ENCODE assay signal across 12 mouse cellular contexts in genomic region chr1:193167746-193168145, GRCm38 (mm10). TPM values are rescaled to one million over a fixed set of nuclear protein-coding genes. Genes with fewer than 3 reads are reported as not detected.
A peak's percentile ranks its signal among the peaks of the same experiment; 100 is the strongest.
DNase-seq lines count a peak whose midpoint lies in the region; ATAC-seq and TF ChIP-seq lines count a peak whose summit lies in the region.
"Had no signal": no experiment of that assay in that cellular context is flagged by ENCODE, and none has a peak within 500 bp of the region (broad histone marks: within the 10 kb centered on the region; RNA-seq: fewer than 3 reads in every experiment).

Gene A130010J15Rik, plus strand, starts transcription at chr1:193168046.

- no peaks in the 10 kb centered on the region for H3K36me3 ChIP-seq in heart, embryonic 11.5 days (ENCODE audit: control insufficient read depth, insufficient read depth, low read length)
- H3K36me3 ChIP-seq in heart, adult 2 months (ENCODE audit: control insufficient read depth, insufficient read depth, low read length), result no peaks in the 10 kb centered on the region
- no peaks in the 10 kb centered on the region for H3K36me3 ChIP-seq in neural tube, embryonic 11.5 days (ENCODE audit: control insufficient read depth, insufficient read depth, low read length)
- H3K36me3 ChIP-seq in stomach, embryonic 16.5 days (ENCODE audit: control insufficient read depth, insufficient read depth, low read length), result no peaks in the 10 kb centered on the region
- H3K36me3 ChIP-seq: liver, embryonic 13.5 days had no signal

- no peak for TF ChIP-seq EP300 in heart, adult 2 months (IDR thresholded peaks at IDR 0.05; ENCODE audit: insufficient read depth, low read depth, low read length)

- H3K79me2 ChIP-seq in heart, adult 2 months (replicated peaks; ENCODE audit: control insufficient read depth, insufficient read depth, low read length), result no peaks in the 10 kb centered on the region

- no peak within 1 kb of the TSS for H3K4me2 ChIP-seq in heart, embryonic 11.5 days
- no peak within 1 kb of the TSS for H3K4me2 ChIP-seq in neural tube, embryonic 11.5 days (ENCODE audit: low read depth)
- H3K4me2 ChIP-seq in stomach, embryonic 16.5 days (ENCODE audit: low read depth, low read length), result no peak within 1 kb of the TSS
- H3K4me2 ChIP-seq: liver, embryonic 13.5 days had no signal

- H3K27ac ChIP-seq in heart, embryonic 11.5 days (ENCODE audit: low read depth, low read length), result no peak within 1 kb of the TSS
- no peak within 1 kb of the TSS for H3K27ac ChIP-seq in heart, adult 2 months
- H3K27ac ChIP-seq in neural tube, embryonic 11.5 days (ENCODE audit: low read depth, low read length), result no peak within 1 kb of the TSS
- peak within 1 kb of the TSS; percentile 59 for H3K27ac ChIP-seq in stomach, embryonic 16.5 days (ENCODE audit: low read length)
- H3K27ac ChIP-seq: liver, embryonic 13.5 days had no signal

- no peak for ATAC-seq in heart, embryonic 11.5 days (replicated peaks; ENCODE audit: insufficient number of reproducible peaks, low FRiP score, low TSS enrichment)
- ATAC-seq in neural tube, embryonic 11.5 days (ENCODE audit: insufficient read depth, low FRiP score, low TSS enrichment), result no peak
- no peak for ATAC-seq in inflammation-experienced regulatory T-cells, adult 6 months
- no peak for ATAC-seq in stomach, embryonic 16.5 days (ENCODE audit: insufficient read depth, low FRiP score)

- H3K9me3 ChIP-seq in heart, embryonic 11.5 days (replicated peaks; ENCODE audit: control insufficient read depth, low read length), result no peaks in the 10 kb centered on the region
- H3K9me3 ChIP-seq in neural tube, embryonic 11.5 days (ENCODE audit: control insufficient read depth, low read length), result no peaks in the 10 kb centered on the region
- H3K9me3 ChIP-seq in stomach, embryonic 16.5 days (replicated peaks; ENCODE audit: control insufficient read depth, low read length), result no peaks in the 10 kb centered on the region
- H3K9me3 ChIP-seq: liver, embryonic 13.5 days had no signal

- TF ChIP-seq POLR2A in heart, adult 2 months (IDR thresholded peaks at IDR 0.05; ENCODE audit: insufficient read depth, low read depth, low read length), result no peak

- intact Hi-C loops in heart, adult 2 months (cut with DNase I), result no loop called here

- DNase-seq in heart, adult 2 months, result no peak
- no peak for DNase-seq in neural tube, embryonic 11.5 days (ENCODE audit: low spot score)
- DNase-seq in neural tube, embryonic 10.5 days (ENCODE audit: extremely low spot score, low spot score), result no peak
- no peak for DNase-seq in thymus, postnatal 25 days
- no peak for DNase-seq in adrenal gland, adult 8-10 months
- DNase-seq: kidney, adult 11 months; liver, embryonic 13.5 days; thymus, adult 18-20 months had no signal

- peaks cover 5% of the 10 kb centered on the region; the same call in 1 of the 2 replicates for H3K4me1 ChIP-seq in heart, embryonic 11.5 days (ENCODE audit: control insufficient read depth, insufficient read depth, low read length)
- peaks cover 2% of the 10 kb centered on the region; the same call in 1 of the 2 replicates for H3K4me1 ChIP-seq in heart, adult 2 months (ENCODE audit: control insufficient read depth, insufficient read depth, low read length)
- 0 out of 2 replicates have a peak, but pooled peaks cover 5% of the 10 kb centered on the region for H3K4me1 ChIP-seq in neural tube, embryonic 11.5 days (ENCODE audit: control insufficient read depth, insufficient read depth, low read length)
- no peaks in the 10 kb centered on the region; the same call in none of the 2 replicates for H3K4me1 ChIP-seq in stomach, embryonic 16.5 days (ENCODE audit: control insufficient read depth, insufficient read depth, low read length)

- no peak within 1 kb of the TSS for H3K4me3 ChIP-seq in heart, embryonic 11.5 days (ENCODE audit: low read depth, low read length)
- no peak within 1 kb of the TSS for H3K4me3 ChIP-seq in heart, adult 2 months
- H3K4me3 ChIP-seq in neural tube, embryonic 11.5 days (ENCODE audit: low read depth, low read length), result no peak within 1 kb of the TSS
- no peak within 1 kb of the TSS for H3K4me3 ChIP-seq in stomach, embryonic 16.5 days (replicated peaks; ENCODE audit: low read length)
- H3K4me3 ChIP-seq: erythroblast, embryonic 14.5 days; liver, embryonic 13.5 days had no signal

- no peaks in the 10 kb centered on the region for H3K27me3 ChIP-seq in heart, embryonic 11.5 days (ENCODE audit: control insufficient read depth, insufficient read depth, low read length)
- no peaks in the 10 kb centered on the region for H3K27me3 ChIP-seq in heart, adult 2 months (ENCODE audit: control insufficient read depth, insufficient read depth, low read length)
- no peaks in the 10 kb centered on the region for H3K27me3 ChIP-seq in neural tube, embryonic 11.5 days (ENCODE audit: control insufficient read depth, insufficient read depth, low read length)
- H3K27me3 ChIP-seq in stomach, embryonic 16.5 days (ENCODE audit: control insufficient read depth, insufficient read depth, low read length), result no peaks in the 10 kb centered on the region
- H3K27me3 ChIP-seq: liver, embryonic 13.5 days had no signal

- no peak for TF ChIP-seq CTCF in heart, adult 2 months (IDR thresholded peaks at IDR 0.05)

- no peak within 1 kb of the TSS for H3K9ac ChIP-seq in heart, embryonic 11.5 days (ENCODE audit: low read depth, low read length)
- no peak within 1 kb of the TSS for H3K9ac ChIP-seq in heart, adult 2 months (ENCODE audit: low read depth, low read length)
- H3K9ac ChIP-seq in neural tube, embryonic 11.5 days (ENCODE audit: low read length), result no peak within 1 kb of the TSS
- no peak within 1 kb of the TSS for H3K9ac ChIP-seq in stomach, embryonic 16.5 days (ENCODE audit: low read length)
- H3K9ac ChIP-seq: liver, embryonic 13.5 days had no signal

- WGBS in heart, embryonic 11.5 days (ENCODE audit: insufficient replicate concordance), result 83% methylated on average over 3 of the region's 3 CpGs
- 85% methylated on average over 3 of the region's 3 CpGs for WGBS in heart, adult 2 months
- WGBS in neural tube, embryonic 11.5 days, result 88% methylated on average over 3 of the region's 3 CpGs
- 92% methylated on average over 3 of the region's 3 CpGs for WGBS in stomach, embryonic 16.5 days

RNA-seq across cellular contexts. Expression of gene A130010J15Rik, which starts in this region (rescaled TPM):
- polyA plus RNA-seq in heart, embryonic 11.5 days (2014; fragmentation: Nextera tagmentation; extraction: Ambion mirVana), result 11.9 and 14.2 TPM in 2 replicates
- total RNA-seq in heart, adult 2 months (2021), result 1 to 10 TPM; 3.3 to 3.5 TPM
- 2.7 and 5.1 TPM in 2 replicates for polyA plus RNA-seq in heart, adult 2 months (2012; rRNA removed)
- 16.6 and 17.2 TPM in 2 replicates for polyA plus RNA-seq in neural tube, embryonic 11.5 days (2014; fragmentation: Nextera tagmentation; extraction: Ambion mirVana)
- polyA plus RNA-seq in inflammation-experienced regulatory T-cells, adult 6 months (2017; shearing (Covaris generic)), result 10 to 100 TPM in 2 of 3 experiments, 1 to 10 TPM in 1; 8.2 to 16.0 (median 15.3) TPM
- 15.8 and 17.7 TPM in 2 replicates for polyA plus RNA-seq in stomach, embryonic 16.5 days (2015; fragmentation: Nextera tagmentation; extraction: Ambion mirVana)
- total RNA-seq in adrenal gland, adult 8-10 months (2022), result 1 to 10 TPM; 2.2 to 3.2 (median 3.0) TPM
- polyA plus RNA-seq: erythroblast, embryonic 14.5 days had no signal
